Mouse (Mus musculus) ES-Bruce4 (cell line): ENCODE data around the gene Muc3a. TPM values are rescaled to one million over a fixed set of nuclear protein-coding genes. Genes with fewer than 3 reads are reported as not detected.

Experiments used
- H3K27ac ChIP-seq: 2 replicates; pipeline ENCODE4 v1.5.1; 2012; ENCODE audit warnings: low read length, inconsistent platforms; ENCODE audit not compliant: insufficient read depth
- H3K27me3 ChIP-seq: 2 replicates; pipeline ENCODE4 v1.6.1; 2012; ENCODE audit warnings: mild to moderate bottlenecking, low read length, inconsistent platforms; ENCODE audit not compliant: control insufficient read depth, poor library complexity, insufficient read depth, severe bottlenecking
- H3K36me3 ChIP-seq: 2 replicates; pipeline ENCODE4 v1.6.1; 2012; ENCODE audit warnings: inconsistent platforms, mild to moderate bottlenecking, low read length, moderate library complexity; ENCODE audit not compliant: control insufficient read depth, poor library complexity, insufficient read depth, severe bottlenecking
- H3K4me1 ChIP-seq: one replicate; pipeline ENCODE4 v1.8.1; 2011; ENCODE audit warnings: low read length; ENCODE audit not compliant: control insufficient read depth, insufficient read depth
- H3K4me3 ChIP-seq: 2 replicates; pipeline ENCODE4 v1.5.1; 2011; ENCODE audit warnings: low read depth, mild to moderate bottlenecking, low read length
- H3K9ac ChIP-seq: 2 replicates; pipeline ENCODE4 v1.6.1; 2012; ENCODE audit warnings: low read depth, mild to moderate bottlenecking, inconsistent platforms; ENCODE audit not compliant: poor library complexity, severe bottlenecking
- H3K9me3 ChIP-seq: replicated peaks from 2 replicates; pipeline ENCODE4 v1.6.1; 2012; ENCODE audit warnings: mild to moderate bottlenecking, low read length, inconsistent platforms; ENCODE audit not compliant: control insufficient read depth, poor library complexity, insufficient read depth, severe bottlenecking
- CTCF ChIP-seq: IDR thresholded peaks from one replicate; pipeline ENCODE4 v1.8.1; 2011; ENCODE audit warnings: low read depth, low read length
- EP300 ChIP-seq: IDR thresholded peaks from 2 replicates; pipeline ENCODE4 v1.6.1; 2011; ENCODE audit warnings: low read depth, low read length; ENCODE audit not compliant: insufficient read depth
- POLR2A ChIP-seq: IDR thresholded peaks from one replicate; pipeline ENCODE4 v1.8.1; 2011; ENCODE audit warnings: low read length; ENCODE audit not compliant: insufficient read depth
- polyA plus RNA-seq: library from polyadenylated mRNA; stranded (reverse); fragments of >200 nt; gene quantifications from 2 replicates; pipeline ENCODE4 v1.2.4, GENCODE M21; 2011; ENCODE audit warnings: low read depth; ENCODE audit not compliant: missing spikeins, insufficient read depth, insufficient read length

Gene Muc3a
- 2.2 and 2.5 TPM in 2 replicates for polyA plus RNA-seq

GRCm38 (mm10) chr5:137212289-137212688 lies at the start of gene Muc3a:
Gene Muc3a (minus strand): TSS chr5:137212389.
- H3K27ac ChIP-seq: no peak within 1 kb of the TSS
- no peak for TF ChIP-seq CTCF
- TF ChIP-seq EP300: no peak
- no peak for TF ChIP-seq POLR2A

GRCm38 (mm10) chr5:137211114-137211829 lies 917 bp downstream of the Muc3a start:
- Histone ChIP-seq H3K9me3 (no peaks in the 10 kb centered on the region), H3K27ac (no peak overlapping the region), H3K36me3 (no peaks in the 10 kb centered on the region), H3K4me3 (no peak overlapping the region), H3K9ac (no peak overlapping the region), H3K27me3 (no peaks in the 10 kb centered on the region), H3K4me1 (no peaks in the 10 kb centered on the region)
- no peak for TF ChIP-seq EP300
- TF ChIP-seq POLR2A: no peak
- TF ChIP-seq CTCF: no peak

More at GRCm38 (mm10) chr5:137212289-137212688, at the start of gene Muc3a:
- no peaks in the 10 kb centered on the region for H3K27me3 ChIP-seq
- H3K9me3 ChIP-seq: no peaks in the 10 kb centered on the region
- H3K4me1 ChIP-seq: no peaks in the 10 kb centered on the region
- H3K36me3 ChIP-seq: no peaks in the 10 kb centered on the region
- H3K4me3 ChIP-seq: no peak within 1 kb of the TSS
- H3K9ac ChIP-seq: no peak within 1 kb of the TSS

- H3K27me3 ChIP-seq: no peaks in the 10 kb centered on the region
- no peaks in the 10 kb centered on the region for H3K4me1 ChIP-seq
- no peaks in the 10 kb centered on the region for H3K36me3 ChIP-seq
- H3K27ac ChIP-seq: no peak overlapping the region
- no peak overlapping the region for H3K4me3 ChIP-seq
- H3K9me3 ChIP-seq: no peaks in the 10 kb centered on the region
- H3K9ac ChIP-seq: no peak overlapping the region
- TF ChIP-seq CTCF (no peak), POLR2A (no peak), EP300 (no peak)
Measured at GRCm38 (mm10) chr5:137210689-137211088, 1.5 kb downstream of the Muc3a start.

GRCm38 (mm10) chr5:137205301-137205700 lies 6.9 kb downstream of the Muc3a start:
- no peak overlapping the region for H3K4me3 ChIP-seq
- no peaks in the 10 kb centered on the region for H3K4me1 ChIP-seq
- H3K9ac ChIP-seq: no peak overlapping the region
- H3K9me3 ChIP-seq: no peaks in the 10 kb centered on the region
- TF ChIP-seq EP300 (no peak), POLR2A (no peak), CTCF (no peak)
- H3K27me3 ChIP-seq: no peaks in the 10 kb centered on the region
- H3K27ac ChIP-seq: no peak overlapping the region
- H3K36me3 ChIP-seq: no peaks in the 10 kb centered on the region

GRCm38 (mm10) chr5:137194488-137195120 lies 17.6 kb downstream of the Muc3a start:
- no peak overlapping the region for H3K27ac ChIP-seq
- no peak overlapping the region for H3K4me3 ChIP-seq
- no peak overlapping the region for H3K9ac ChIP-seq
- H3K9me3 ChIP-seq: no peaks in the 10 kb centered on the region
- no peaks in the 10 kb centered on the region for H3K4me1 ChIP-seq
- H3K27me3 ChIP-seq: no peaks in the 10 kb centered on the region
- H3K36me3 ChIP-seq: no peaks in the 10 kb centered on the region
- TF ChIP-seq EP300 (no peak), CTCF (no peak), POLR2A (no peak)

- H3K4me1 ChIP-seq: no peaks in the 10 kb centered on the region
- no peaks in the 10 kb centered on the region for H3K36me3 ChIP-seq
- H3K27ac ChIP-seq: no peak overlapping the region
- TF ChIP-seq CTCF (no peak), POLR2A (no peak), EP300 (no peak)
- no peak overlapping the region for H3K4me3 ChIP-seq
- no peak overlapping the region for H3K9ac ChIP-seq
- no peaks in the 10 kb centered on the region for H3K9me3 ChIP-seq
- H3K27me3 ChIP-seq: no peaks in the 10 kb centered on the region
Measured at GRCm38 (mm10) chr5:137193279-137193952, 18.8 kb downstream of the Muc3a start.
